Mouse (Mus musculus): ENCODE measurements around the gene Cdkn1a. TPM values are rescaled to one million over a fixed set of nuclear protein-coding genes. Genes with fewer than 3 reads are reported as not detected.

The Cdkn1a gene
- total RNA-seq, 2 experiments from 2014 or later = 8.2 to 14.5 TPM

DNA sequence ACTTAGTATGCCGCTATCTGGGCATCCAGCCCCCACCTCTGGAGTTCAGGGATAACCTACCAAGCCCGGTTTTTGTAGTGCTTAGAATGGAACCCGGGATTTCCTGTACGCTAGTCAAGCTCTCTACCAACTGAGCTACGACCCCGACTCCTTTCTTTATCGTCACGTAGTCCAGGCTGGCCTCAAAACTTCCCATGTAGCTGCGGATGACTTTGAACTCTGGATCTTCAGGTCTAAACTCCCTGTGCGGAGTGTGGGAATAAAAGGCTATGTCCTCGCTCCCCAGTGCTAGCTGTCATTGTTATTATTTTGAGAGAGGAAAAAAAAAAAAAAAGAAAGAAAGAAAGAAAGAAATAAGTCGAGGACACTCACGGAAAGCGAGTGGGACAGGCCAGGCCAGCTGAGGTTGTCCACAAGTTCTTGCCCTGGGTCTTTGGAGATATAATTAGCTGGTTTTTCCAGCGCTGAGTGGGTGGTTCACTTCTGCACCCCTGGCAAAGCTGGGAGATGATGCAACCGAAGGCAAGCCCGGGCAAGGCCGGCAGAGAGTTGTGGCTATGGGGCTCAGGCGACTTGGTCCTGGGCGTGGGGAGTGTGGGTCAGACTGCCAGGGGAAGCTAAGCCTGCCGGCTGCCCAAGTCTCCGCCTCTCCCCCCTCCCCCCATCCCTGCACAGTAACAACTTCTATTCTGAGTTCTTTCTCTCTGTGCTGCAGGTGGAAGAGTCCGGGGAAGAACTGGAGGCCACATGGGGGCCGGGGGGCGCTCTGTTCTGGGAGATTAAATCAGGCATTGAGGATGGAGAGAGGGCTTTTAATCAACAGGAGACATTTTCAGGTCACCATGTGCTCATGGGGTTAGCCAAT lies 12.0 kb upstream of the Cdkn1a start:
- peak in 1 of 2 experiments; percentile 23 for DNase-seq (ENCODE audit: low spot score in 2 of 2)
- H3K27ac ChIP-seq = peak overlapping the region; percentile 63
- H3K4me3 ChIP-seq = peak overlapping the region; percentile 34
- no peak for TF ChIP-seq CTCF (conservative IDR thresholded peaks at IDR 0.05)

DNA sequence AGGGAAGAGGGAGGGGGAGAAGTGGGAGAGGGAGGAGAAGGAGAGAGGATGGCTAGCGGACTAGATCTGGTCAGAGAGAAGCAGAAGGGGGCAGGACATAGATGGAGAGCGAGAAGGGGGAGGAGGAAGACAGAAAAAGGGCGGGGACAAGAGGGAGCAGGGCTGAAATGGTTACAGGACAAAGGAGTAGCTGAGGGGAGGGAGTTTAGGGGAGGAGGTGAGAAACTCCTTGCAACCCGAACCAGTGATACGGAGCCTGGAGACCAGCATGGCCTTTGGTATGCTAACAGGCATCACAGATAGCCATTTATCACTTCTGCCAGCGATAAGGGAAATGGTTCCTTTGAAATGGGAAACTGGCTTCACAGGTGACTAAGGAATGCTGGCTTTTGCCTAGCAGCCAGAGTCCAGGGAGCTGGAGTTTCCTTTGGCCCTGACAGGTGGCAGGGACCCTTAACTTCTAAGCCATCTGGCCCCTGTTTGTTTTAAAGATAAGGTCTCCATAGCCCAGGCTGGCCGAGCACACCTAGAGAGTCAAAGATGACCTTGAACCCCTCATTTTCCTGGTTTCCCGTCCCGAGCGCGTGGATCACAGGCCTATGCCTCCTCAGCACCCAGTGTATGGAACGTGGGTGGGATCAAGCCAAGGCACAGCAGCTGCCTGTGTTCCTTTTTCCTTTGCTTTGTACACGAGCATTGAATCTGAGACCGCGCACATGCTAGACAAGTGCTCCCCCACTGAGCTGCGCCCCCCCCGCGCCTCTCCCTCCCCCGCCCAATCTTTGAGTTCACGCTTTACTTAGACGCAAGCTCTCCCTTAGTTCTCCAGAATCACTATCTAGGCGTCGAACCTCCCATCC lies 9.8 kb upstream of the Cdkn1a start:
- no peak for TF ChIP-seq CTCF (conservative IDR thresholded peaks at IDR 0.05)
- no peak overlapping the region; the same call in 1 of the 2 replicates for H3K27ac ChIP-seq
- H3K4me3 ChIP-seq = no peak overlapping the region
- DNase-seq (ENCODE audit: low spot score in 2 of 2) = no peak

DNA sequence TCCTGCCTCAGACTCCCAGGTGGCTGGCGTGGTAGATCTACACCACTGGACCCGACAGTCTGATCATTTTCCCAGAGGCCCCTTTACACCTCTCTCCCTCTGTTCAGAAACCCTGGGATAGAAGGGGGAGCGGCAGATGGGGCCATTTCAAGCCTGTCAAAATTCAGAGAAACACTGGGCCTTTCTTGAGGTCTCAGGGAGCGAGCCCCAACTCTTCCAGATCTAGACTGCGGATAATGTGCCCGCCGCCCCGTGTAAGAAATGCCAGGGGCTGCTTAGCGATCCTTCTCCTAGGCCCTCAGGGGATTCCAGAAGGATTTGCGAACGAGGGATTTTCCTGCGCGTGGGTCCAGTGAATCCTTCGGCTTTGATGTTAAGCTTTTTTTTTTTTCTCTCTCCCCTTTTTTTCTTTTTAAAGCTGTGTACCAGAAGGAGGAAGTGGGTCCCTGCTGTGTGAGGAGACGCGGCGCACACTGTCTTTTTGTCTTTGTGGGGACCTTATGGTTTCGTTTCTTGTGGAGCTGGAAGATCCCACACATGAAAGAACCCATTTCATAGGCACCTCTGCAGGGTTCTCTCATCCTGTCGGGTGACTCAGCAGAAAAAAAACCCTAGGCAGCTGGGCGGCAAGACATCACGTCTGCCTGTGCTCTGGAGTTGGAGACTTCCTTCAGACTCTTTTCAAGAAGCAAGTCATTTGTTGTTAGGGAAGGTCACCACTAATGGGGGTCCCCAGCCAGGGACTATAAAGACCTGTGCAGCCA lies 9.0 kb upstream of the Cdkn1a start:
- DNase-seq (ENCODE audit: low spot score in 2 of 2) = peak; percentile 31 to 41
- no peak for TF ChIP-seq CTCF (conservative IDR thresholded peaks at IDR 0.05)
- H3K27ac ChIP-seq = peak overlapping the region; percentile 67
- H3K4me3 ChIP-seq = no peak overlapping the region; the same call in 1 of the 2 replicates

DNA sequence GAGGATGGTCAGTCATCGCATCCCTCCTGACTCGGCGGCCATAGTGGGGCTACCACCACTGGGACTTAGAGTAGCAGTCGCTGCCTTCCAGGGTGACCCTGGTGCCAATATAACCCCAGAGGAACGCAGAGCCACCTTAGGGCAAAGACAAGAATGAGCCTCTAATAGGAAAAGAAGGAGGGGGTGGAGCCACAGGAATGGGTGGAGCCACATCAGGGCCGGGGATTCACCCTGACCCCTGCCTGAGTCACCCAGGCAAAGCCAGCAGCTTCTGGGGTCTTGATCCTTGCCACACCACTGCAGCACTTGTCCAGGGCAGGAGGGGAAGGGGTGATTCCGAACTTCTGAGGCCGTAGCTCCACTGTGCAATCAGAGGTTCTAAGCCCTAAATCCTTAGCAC lies 7.2 kb upstream of the Cdkn1a start:
- no peak overlapping the region for H3K27ac ChIP-seq
- no peak for TF ChIP-seq CTCF (conservative IDR thresholded peaks at IDR 0.05)
- no peak overlapping the region for H3K4me3 ChIP-seq
- no peak for DNase-seq (ENCODE audit: low spot score in 2 of 2)

DNA sequence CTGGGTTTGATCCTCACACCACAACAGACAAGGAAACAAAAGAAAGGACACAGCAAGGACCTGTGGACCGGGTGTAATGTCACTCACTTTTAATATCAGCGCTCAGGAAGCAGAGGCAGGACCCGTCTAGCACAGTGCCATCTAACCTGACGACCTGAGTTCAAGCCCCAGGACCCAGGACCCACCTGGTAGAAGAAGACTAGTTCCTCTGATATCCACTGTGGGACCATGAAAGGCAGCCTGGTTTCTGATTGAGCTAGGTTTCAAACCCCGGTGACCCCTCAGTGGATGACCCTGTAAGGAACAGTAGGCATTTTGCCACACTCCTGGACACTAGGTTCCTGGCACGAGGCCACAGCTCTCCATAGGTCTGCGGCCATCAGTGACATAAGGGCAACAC lies 6.1 kb upstream of the Cdkn1a start:
- Histone ChIP-seq H3K27ac (no peak overlapping the region), H3K4me3 (no peak overlapping the region)
- TF ChIP-seq CTCF (conservative IDR thresholded peaks at IDR 0.05) = no peak
- DNase-seq (ENCODE audit: low spot score in 2 of 2) = no peak

DNA sequence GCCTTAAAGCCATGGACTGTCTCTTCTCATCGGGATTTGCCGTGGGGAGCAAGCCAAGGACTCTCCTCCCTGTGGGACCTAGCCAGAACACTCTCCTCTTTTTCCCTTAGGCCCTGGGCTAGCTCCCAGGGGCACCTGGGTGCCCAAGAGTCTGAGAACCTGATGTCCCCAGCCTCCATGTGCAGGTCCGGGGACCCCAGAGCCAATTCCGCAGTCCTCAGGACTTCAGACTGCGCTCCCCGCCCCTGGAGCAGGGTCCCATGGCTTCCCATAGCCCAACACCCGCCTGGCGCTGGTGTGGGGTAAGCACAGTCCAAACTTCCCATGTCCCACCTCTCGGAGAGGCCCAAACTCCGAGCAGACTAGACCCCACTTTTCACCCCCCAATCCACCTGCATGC lies 5.5 kb upstream of the Cdkn1a start:
- H3K27ac ChIP-seq = no peak overlapping the region
- DNase-seq (ENCODE audit: low spot score in 2 of 2) = no peak
- TF ChIP-seq CTCF (conservative IDR thresholded peaks at IDR 0.05) = no peak
- no peak overlapping the region for H3K4me3 ChIP-seq

DNA sequence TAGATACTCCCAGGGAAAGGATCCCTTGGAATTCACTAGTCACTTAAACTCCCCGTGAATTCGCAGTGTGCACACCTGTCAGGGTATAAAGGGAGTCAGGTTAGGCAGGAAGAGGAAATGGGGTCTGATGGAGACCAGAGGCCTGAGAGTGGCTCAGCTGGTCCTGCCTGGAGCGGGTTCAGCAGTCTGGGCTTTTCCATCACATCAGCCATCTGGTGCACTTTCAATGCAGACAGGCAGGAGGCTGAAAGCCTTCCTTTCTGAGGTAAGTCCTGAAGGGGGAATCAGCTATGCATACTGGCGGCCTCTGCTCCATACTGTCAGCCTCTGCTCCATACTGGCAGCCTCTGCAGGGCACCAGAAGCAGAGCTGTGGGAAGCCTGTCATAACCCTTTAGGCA lies 3.9 kb upstream of the Cdkn1a start:
- no peak overlapping the region for H3K4me3 ChIP-seq
- TF ChIP-seq CTCF (conservative IDR thresholded peaks at IDR 0.05) = no peak
- no peak for DNase-seq (ENCODE audit: low spot score in 2 of 2)
- no peak overlapping the region for H3K27ac ChIP-seq

DNA sequence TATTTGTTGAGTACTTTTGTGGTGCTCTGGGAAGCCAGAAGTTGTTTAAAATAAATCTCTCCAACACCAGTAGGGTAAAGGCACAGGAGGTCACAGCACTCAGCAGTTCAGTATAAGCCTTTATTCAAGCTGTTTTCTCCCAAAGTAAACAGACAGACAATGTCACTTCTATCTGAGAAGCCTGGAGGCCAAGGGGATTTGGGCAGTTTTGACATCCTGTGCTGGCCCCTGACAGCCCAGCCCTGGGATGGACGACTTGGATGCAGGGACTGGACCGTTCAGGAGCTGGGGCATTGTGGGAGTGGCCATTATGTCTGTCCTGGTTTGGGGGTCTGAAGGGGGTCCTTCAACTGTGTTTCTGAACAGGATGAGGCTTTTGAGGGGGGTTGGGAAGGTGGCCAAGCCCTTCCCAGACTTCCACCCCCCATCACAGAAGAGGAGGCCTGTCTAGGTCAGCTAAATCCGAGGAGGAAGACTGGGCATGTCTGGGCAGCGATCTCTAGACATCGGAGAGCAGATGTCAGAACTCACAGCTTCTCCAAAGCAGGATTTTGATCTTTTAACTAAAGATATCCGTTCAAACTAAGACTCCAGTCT lies 670 bp downstream of the Cdkn1a start:
- no peak for TF ChIP-seq CTCF (conservative IDR thresholded peaks at IDR 0.05)
- no peak for DNase-seq (ENCODE audit: low spot score in 2 of 2)
- H3K27ac ChIP-seq = no peak overlapping the region
- no peak overlapping the region for H3K4me3 ChIP-seq

DNA sequence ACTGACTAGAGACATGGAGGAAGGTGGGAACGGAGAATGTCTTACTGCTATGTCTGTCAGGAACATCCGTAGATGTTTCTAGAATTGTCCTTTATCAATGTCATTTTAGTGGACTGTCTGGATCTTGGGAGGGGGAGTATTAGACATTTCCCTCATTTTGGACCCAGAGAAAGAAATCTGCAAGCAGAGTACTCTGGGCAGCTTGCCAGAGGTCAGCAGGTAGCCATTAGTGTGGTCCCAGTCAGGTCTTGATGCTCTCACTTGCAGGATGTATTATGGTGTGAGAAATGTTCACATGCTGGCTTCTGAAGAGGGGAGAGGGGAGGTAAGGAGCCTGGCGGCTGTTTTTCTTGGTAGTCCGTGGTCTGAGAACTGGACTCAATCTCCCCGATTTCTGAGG lies 1.7 kb downstream of the Cdkn1a start:
- no peak for DNase-seq (ENCODE audit: low spot score in 2 of 2)

DNA sequence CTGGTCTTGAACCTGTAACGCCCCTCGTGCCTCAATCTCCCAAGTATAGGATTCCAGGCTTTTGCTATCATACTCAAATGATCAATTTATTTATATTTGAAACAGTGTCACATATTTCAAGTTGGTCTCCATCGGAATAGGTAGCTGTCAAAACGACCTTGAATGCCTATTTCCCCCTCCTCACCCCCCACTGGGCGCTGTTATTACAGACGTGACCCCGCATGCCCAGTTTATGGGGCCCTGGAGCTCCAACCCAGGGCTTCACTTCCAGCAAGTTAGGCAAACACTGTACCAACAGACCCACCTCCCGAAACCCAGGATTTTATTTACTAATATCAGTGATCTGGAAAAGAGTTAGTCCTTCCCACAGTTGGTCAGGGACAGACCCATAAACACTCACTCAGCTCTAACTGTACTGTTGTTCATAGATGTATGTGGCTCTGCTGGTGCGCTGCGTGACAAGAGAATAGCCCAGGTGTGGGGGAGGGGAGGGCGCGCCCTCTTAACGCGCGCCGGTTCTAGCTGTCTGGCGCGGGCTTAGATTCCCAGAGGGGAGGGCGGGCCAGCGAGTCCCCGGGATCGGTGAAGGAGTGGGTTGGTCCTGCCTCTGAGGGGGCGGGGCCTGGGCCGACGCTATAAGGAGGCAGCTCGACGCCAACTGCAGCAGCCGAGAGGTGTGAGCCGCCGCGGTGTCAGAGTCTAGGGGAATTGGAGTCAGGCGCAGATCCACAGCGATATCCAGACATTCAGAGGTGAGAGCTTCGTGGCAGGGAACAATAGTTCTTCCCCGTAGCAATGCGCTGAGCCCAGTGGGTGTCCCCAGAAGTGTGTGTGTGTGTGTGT lies 2.6 kb downstream of the Cdkn1a start:
- no peak for TF ChIP-seq CTCF (conservative IDR thresholded peaks at IDR 0.05)
- DNase-seq (ENCODE audit: low spot score in 2 of 2) = peak; percentile 55 to 57
- Histone ChIP-seq H3K4me3 (peak overlapping the region; percentile 60), H3K27ac (peak overlapping the region; percentile 77; the same call in 1 of the 2 replicates)

More for the DNA sequence above, 1.7 kb downstream of the Cdkn1a start:
- TF ChIP-seq CTCF (conservative IDR thresholded peaks at IDR 0.05) = no peak
- Histone ChIP-seq H3K27ac (no peak overlapping the region), H3K4me3 (no peak overlapping the region)

DNA sequence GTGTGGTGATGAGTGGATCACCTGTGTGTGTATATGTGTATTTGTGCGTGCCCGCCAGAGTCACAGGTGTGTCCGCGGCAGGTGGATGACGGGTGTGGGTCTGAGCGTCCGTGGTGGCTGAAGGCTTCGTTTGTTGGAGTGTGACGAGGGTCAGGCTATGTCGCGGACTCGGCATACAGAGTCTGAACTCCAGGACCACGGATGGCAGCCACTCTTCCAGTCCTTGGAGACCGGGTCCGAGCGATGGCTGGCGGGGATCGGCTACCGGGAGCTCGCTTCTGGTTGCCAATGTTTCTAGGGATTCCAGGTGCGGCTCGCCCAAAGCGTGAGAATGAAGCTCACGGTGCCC lies 3.2 kb downstream of the Cdkn1a start:
- Histone ChIP-seq H3K4me3 (peak overlapping the region; percentile 60), H3K27ac (peak overlapping the region; percentile 77)
- DNase-seq (ENCODE audit: low spot score in 2 of 2) = no peak
- no peak for TF ChIP-seq CTCF (conservative IDR thresholded peaks at IDR 0.05)

All from layer of hippocampus, adult 2 months (tissue).